Mouse (Mus musculus) brain, embryonic 14.5 days (tissue): ENCODE data around the gene Tmem94.

Experiments
- CTCF ChIP-seq: fragments of 200-500 bp; IDR thresholded peaks from 2 replicates; pipeline ENCODE4 v1.5.1; 2012; ENCODE audit warnings: inconsistent platforms, mild to moderate bottlenecking, moderate library complexity, borderline replicate concordance; ENCODE audit not compliant: insufficient read depth, insufficient read length; ENCODE audit errors: extremely low read depth
- POLR2A ChIP-seq: fragments of 200-500 bp; IDR thresholded peaks from 2 replicates; pipeline ENCODE4 v1.6.1; 2012; ENCODE audit warnings: mild to moderate bottlenecking, inconsistent platforms, borderline replicate concordance; ENCODE audit not compliant: poor library complexity, insufficient read depth, insufficient read length, severe bottlenecking; ENCODE audit errors: extremely low read depth

- TF ChIP-seq CTCF, result no peak
- no peak for TF ChIP-seq POLR2A
Observed at GRCm38 (mm10) chr11:115742926-115743325, 22.3 kb upstream of the Tmem94 start.
